Mouse (Mus musculus): ENCODE data around the gene Mapkapk5. TPM values are rescaled to one million over a fixed set of nuclear protein-coding genes. Genes with fewer than 3 reads are reported as not detected.
A peak's percentile ranks its signal among the peaks of the same experiment; 100 is the strongest.

The Mapkapk5 gene
- total RNA-seq (2014; fragmentation: Nextera tagmentation) (67.3 and 84.6 TPM in 2 replicates), total RNA-seq (2017) (86.8 and 102 TPM in 2 replicates), polyA plus RNA-seq (2012) (51.6 and 66.6 TPM in 2 replicates)

DNA sequence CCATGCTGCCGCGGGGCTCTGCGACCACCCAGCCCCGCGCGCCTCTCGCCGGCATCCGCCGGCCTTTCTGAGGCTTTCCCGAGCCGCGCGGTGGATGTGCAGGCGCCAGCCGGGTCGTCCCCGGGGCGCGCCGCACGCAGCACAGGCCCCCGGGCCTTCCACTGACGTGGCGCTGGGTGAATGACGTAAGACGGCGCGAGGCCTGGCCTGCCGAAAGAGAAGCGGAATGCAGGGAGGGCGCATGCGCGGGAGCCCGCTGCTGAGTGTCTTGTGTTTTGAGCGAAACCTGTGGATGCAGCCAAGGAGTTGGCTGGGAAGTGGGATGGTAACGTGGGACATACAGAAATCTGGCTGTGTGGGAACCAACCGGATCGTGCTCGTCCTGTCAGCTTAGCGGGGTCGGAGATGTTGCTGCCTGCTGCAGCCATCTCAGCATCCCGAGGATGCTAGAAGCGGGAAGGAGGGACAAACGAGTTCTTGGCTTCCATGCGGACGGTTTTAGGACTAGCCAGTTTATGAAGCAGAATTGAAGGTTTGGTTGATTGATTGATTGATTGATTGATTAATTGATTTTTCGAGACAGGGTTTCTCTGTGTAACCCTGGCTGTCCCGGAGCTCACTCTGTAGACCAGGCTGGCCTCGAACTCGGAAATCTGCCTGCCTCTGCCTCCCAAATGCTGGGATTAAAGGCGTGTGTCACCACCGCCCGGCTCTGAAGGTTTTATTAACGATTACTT lies at the start of gene Mapkapk5:
TSS of gene Mapkapk5 (minus strand) at position 113 of the 737 bp plus-strand sequence.
- peak; percentile 90 for DNase-seq (ENCODE audit: low spot score)
- H3K4me3 ChIP-seq (ENCODE audit: low read depth, low read length), result peak within 1 kb of the TSS; percentile 83
- peak; percentile 86 for ATAC-seq (ENCODE audit: extremely low read depth, insufficient number of reproducible peaks, low FRiP score, poor library complexity, severe bottlenecking)
- peaks cover 29% of the 10 kb centered on the region for H3K36me3 ChIP-seq (replicated peaks)
- peaks cover 30% of the 10 kb centered on the region for H3K4me1 ChIP-seq (ENCODE audit: insufficient read depth, low read depth, low read length)
- H3K27me3 ChIP-seq (ENCODE audit: insufficient read depth, low read length), result peaks cover 4% of the 10 kb centered on the region; the same call in 1 of the 2 replicates
- TF ChIP-seq TAL1 (conservative IDR thresholded peaks at IDR 0.05; ENCODE audit: low read depth, low read length) (no peak), POLR2AphosphoS5 (IDR thresholded peaks at IDR 0.05; ENCODE audit: insufficient replicate concordance, low read depth, low read length) (no peak), GATA1 (IDR thresholded peaks at IDR 0.05; ENCODE audit: borderline replicate concordance, low read length) (no peak), CTCF (IDR thresholded peaks at IDR 0.05; ENCODE audit: low read depth, low read length) (no peak), GATA2 (IDR thresholded peaks at IDR 0.05; ENCODE audit: borderline replicate concordance, low read depth, low read length) (no peak)
- no peaks in the 10 kb centered on the region for H3K9me3 ChIP-seq (replicated peaks)

GRCm38 (mm10) chr5:121594714-121595313 lies 49.1 kb upstream of the Mapkapk5 start:
- no peak for ATAC-seq (ENCODE audit: extremely low read depth, insufficient number of reproducible peaks, low FRiP score, poor library complexity, severe bottlenecking)

GRCm38 (mm10) chr5:121593451-121594401 lies 48.0 kb upstream of the Mapkapk5 start, which contains the start of gene Aldh2:
Gene Aldh2, minus strand, starts transcription at chr5:121593824.
- ATAC-seq (ENCODE audit: extremely low read depth, insufficient number of reproducible peaks, low FRiP score, poor library complexity, severe bottlenecking), result peak; percentile 79
- Histone ChIP-seq H3K27me3 (ENCODE audit: insufficient read depth, low read length) (peaks cover 43% of the 10 kb centered on the region), H3K4me1 (ENCODE audit: insufficient read depth, low read depth, low read length) (peaks cover 50% of the 10 kb centered on the region), H3K4me3 (ENCODE audit: low read depth, low read length) (peak within 1 kb of the TSS; percentile 72), H3K9me3 (replicated peaks) (no peaks in the 10 kb centered on the region), H3K36me3 (replicated peaks) (no peaks in the 10 kb centered on the region)
- no peak for TF ChIP-seq POLR2AphosphoS5 (IDR thresholded peaks at IDR 0.05; ENCODE audit: insufficient replicate concordance, low read depth, low read length)
- TF ChIP-seq GATA2 (IDR thresholded peaks at IDR 0.05; ENCODE audit: borderline replicate concordance, low read depth, low read length), result no peak
- no peak for TF ChIP-seq CTCF (IDR thresholded peaks at IDR 0.05; ENCODE audit: low read depth, low read length)
- no peak for TF ChIP-seq TAL1 (conservative IDR thresholded peaks at IDR 0.05; ENCODE audit: low read depth, low read length)
- TF ChIP-seq GATA1 (IDR thresholded peaks at IDR 0.05; ENCODE audit: borderline replicate concordance, low read length), result no peak
- DNase-seq (ENCODE audit: low spot score), result peak; percentile 83

More at GRCm38 (mm10) chr5:121594714-121595313, 49.1 kb upstream of the Mapkapk5 start:
- H3K4me1 ChIP-seq (ENCODE audit: insufficient read depth, low read depth, low read length), result peaks cover 50% of the 10 kb centered on the region
- no peak for DNase-seq (ENCODE audit: low spot score)
- no peaks in the 10 kb centered on the region for H3K36me3 ChIP-seq (replicated peaks)
- H3K27me3 ChIP-seq (ENCODE audit: insufficient read depth, low read length), result peaks cover 50% of the 10 kb centered on the region
- TF ChIP-seq CTCF (IDR thresholded peaks at IDR 0.05; ENCODE audit: low read depth, low read length) (no peak), TAL1 (conservative IDR thresholded peaks at IDR 0.05; ENCODE audit: low read depth, low read length) (no peak), POLR2AphosphoS5 (IDR thresholded peaks at IDR 0.05; ENCODE audit: insufficient replicate concordance, low read depth, low read length) (no peak), GATA2 (IDR thresholded peaks at IDR 0.05; ENCODE audit: borderline replicate concordance, low read depth, low read length) (no peak), GATA1 (IDR thresholded peaks at IDR 0.05; ENCODE audit: borderline replicate concordance, low read length) (no peak)
- H3K9me3 ChIP-seq (replicated peaks), result no peaks in the 10 kb centered on the region
- no peak overlapping the region for H3K4me3 ChIP-seq (ENCODE audit: low read depth, low read length)

DNA sequence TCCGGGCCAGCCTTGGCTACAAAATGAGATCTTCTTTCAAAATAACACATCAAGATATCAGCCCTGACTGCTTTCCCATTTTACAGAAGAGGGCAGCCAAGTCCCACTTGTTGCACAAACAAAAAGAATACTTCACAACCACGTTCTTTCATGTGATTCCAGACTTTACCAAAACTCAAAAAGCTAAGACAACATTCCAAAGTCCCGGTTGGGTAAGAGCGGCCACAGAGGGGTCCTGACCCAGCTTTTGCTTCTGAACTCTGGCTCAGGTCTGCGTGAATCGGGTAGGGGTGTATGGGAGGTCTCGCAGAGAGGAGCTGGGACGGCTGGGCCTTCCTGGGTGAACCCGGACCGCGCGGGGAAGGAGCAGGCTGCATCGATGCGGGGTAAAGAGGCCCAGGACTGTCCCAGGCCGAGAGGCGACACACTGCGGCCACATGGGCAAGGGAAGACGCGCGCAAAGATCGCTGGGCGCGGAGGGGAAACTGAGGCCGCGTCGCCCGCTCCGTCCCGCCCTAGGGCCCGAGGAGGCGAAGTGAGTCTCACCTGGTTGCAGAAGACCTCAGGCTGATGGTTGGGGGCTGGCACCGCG lies 47.2 kb upstream of the Mapkapk5 start:
- Histone ChIP-seq H3K36me3 (replicated peaks) (no peaks in the 10 kb centered on the region), H3K27me3 (ENCODE audit: insufficient read depth, low read length) (peaks cover 39% of the 10 kb centered on the region), H3K9me3 (replicated peaks) (no peaks in the 10 kb centered on the region), H3K4me1 (ENCODE audit: insufficient read depth, low read depth, low read length) (peaks cover 47% of the 10 kb centered on the region), H3K4me3 (ENCODE audit: low read depth, low read length) (peak overlapping the region; percentile 72)
- no peak for ATAC-seq (ENCODE audit: extremely low read depth, insufficient number of reproducible peaks, low FRiP score, poor library complexity, severe bottlenecking)
- no peak for DNase-seq (ENCODE audit: low spot score)
- TF ChIP-seq CTCF (IDR thresholded peaks at IDR 0.05; ENCODE audit: low read depth, low read length), result no peak

DNA sequence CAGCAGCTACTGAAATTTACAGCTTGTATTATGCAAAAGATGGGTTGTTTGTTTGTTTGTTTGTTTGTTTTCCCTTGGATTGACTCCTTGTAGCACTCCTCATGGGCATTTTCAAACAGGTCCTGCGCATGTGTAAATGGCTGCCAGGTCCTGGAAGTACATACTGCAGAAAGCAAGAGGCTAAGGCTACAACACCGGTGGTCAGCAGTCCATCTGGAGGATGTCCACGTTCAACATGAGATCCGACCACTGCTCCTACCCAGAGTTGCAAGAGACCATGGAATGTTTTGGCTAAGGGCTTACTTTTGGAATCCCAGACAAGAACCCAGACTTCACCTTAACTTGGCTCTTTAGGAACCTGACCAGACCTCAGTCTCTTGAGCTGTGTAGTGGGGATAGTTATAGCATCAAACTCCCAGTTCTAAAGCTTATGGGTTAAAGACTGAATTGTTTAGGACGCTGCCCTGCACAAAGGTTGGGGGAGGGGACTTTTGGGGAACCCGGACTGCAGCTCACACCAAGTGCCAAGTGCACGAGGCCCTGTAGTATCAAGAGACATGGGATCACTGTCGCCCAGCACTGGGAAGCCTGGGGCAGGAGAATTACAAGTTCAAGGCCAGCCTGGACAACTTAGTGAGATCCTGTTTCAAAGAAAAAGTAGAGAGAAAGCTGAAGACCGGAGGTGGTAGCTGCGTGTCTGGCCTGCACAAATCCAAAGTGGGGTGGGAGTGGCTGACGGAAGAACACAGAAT lies 46.5 kb upstream of the Mapkapk5 start:
- H3K36me3 ChIP-seq (replicated peaks), result no peaks in the 10 kb centered on the region
- peaks cover 33% of the 10 kb centered on the region for H3K27me3 ChIP-seq (ENCODE audit: insufficient read depth, low read length)
- H3K4me1 ChIP-seq (ENCODE audit: insufficient read depth, low read depth, low read length), result peaks cover 40% of the 10 kb centered on the region
- DNase-seq (ENCODE audit: low spot score) (no peak), ATAC-seq (ENCODE audit: extremely low read depth, insufficient number of reproducible peaks, low FRiP score, poor library complexity, severe bottlenecking) (no peak)
- H3K9me3 ChIP-seq (replicated peaks), result no peaks in the 10 kb centered on the region
- no peak for TF ChIP-seq GATA1 (IDR thresholded peaks at IDR 0.05; ENCODE audit: borderline replicate concordance, low read length)
- no peak for TF ChIP-seq POLR2AphosphoS5 (IDR thresholded peaks at IDR 0.05; ENCODE audit: insufficient replicate concordance, low read depth, low read length)
- TF ChIP-seq TAL1 (conservative IDR thresholded peaks at IDR 0.05; ENCODE audit: low read depth, low read length), result no peak
- no peak for TF ChIP-seq CTCF (IDR thresholded peaks at IDR 0.05; ENCODE audit: low read depth, low read length)
- TF ChIP-seq GATA2 (IDR thresholded peaks at IDR 0.05; ENCODE audit: borderline replicate concordance, low read depth, low read length), result no peak
- peak overlapping the region; percentile 72; the same call in 1 of the 2 replicates for H3K4me3 ChIP-seq (ENCODE audit: low read depth, low read length)
